Mouse (Mus musculus) heart, embryonic 13.5 days (tissue): Measurements from ENCODE around the gene Wdhd1. TPM values are rescaled to one million over a fixed set of nuclear protein-coding genes. Genes with fewer than 3 reads are reported as not detected.
A peak's percentile ranks its signal among the peaks of the same experiment; 100 is the strongest.

Experiments
- ATAC-seq: fragments of 200-750 bp; cut with Nextera tagmentation; 2 replicates; pipeline ENCODE4 v1.8.0; 2017; ENCODE audit warnings: moderate TSS enrichment; ENCODE audit not compliant: insufficient number of reproducible peaks, low FRiP score, low TSS enrichment; ENCODE audit errors: extremely low read depth
- H3K27ac ChIP-seq: fragments of 300-500 bp; sonication (generic); replicated peaks from 2 replicates; pipeline ENCODE4 v1.5.1; 2015; ENCODE audit warnings: moderate library complexity, mild to moderate bottlenecking, inconsistent platforms
- H3K27me3 ChIP-seq: fragments of 300-500 bp; sonication (generic); replicated peaks from 2 replicates; pipeline ENCODE4 v1.6.1; 2015; ENCODE audit warnings: mild to moderate bottlenecking, inconsistent platforms
- H3K36me3 ChIP-seq: fragments of 300-500 bp; sonication (generic); 2 replicates; pipeline ENCODE4 v1.6.1; 2015; ENCODE audit warnings: mild to moderate bottlenecking, inconsistent platforms
- H3K4me1 ChIP-seq: fragments of 300-500 bp; sonication (generic); 2 replicates; pipeline ENCODE4 v1.6.1; 2015; ENCODE audit warnings: inconsistent platforms
- H3K4me2 ChIP-seq: fragments of 300-500 bp; sonication (generic); 2 replicates; pipeline ENCODE4 v1.6.1; 2015; ENCODE audit warnings: inconsistent platforms, mild to moderate bottlenecking, moderate library complexity
- H3K4me3 ChIP-seq: fragments of 300-500 bp; sonication (generic); 2 replicates; pipeline ENCODE4 v1.5.1; 2015; ENCODE audit warnings: moderate library complexity, mild to moderate bottlenecking, inconsistent platforms
- H3K9ac ChIP-seq: fragments of 300-500 bp; sonication (generic); 2 replicates; pipeline ENCODE4 v1.6.1; 2015; ENCODE audit warnings: inconsistent platforms, mild to moderate bottlenecking, moderate library complexity
- H3K9me3 ChIP-seq: fragments of 300-500 bp; sonication (generic); 2 replicates; pipeline ENCODE4 v1.6.1; 2016; ENCODE audit warnings: inconsistent platforms
- WGBS: fragments of 180-500 bp; shearing (Covaris S2); methylation state at CpG from one replicate; pipeline ENCODE4 v1.1.7; 2015; ENCODE audit warnings: mixed read lengths; 5-methylcytosine and 5-hydroxymethylcytosine counted together
- polyA plus RNA-seq: library from polyadenylated mRNA; unstranded; fragments of >200 nt; fragmentation: Nextera tagmentation; extraction: Ambion mirVana; gene quantifications from 2 replicates; pipeline ENCODE4 v1.2.1, GENCODE M21; 2015

Wdhd1 gene
- polyA plus RNA-seq, 1 experiment from 2014 or later, result 16.4 TPM

DNA sequence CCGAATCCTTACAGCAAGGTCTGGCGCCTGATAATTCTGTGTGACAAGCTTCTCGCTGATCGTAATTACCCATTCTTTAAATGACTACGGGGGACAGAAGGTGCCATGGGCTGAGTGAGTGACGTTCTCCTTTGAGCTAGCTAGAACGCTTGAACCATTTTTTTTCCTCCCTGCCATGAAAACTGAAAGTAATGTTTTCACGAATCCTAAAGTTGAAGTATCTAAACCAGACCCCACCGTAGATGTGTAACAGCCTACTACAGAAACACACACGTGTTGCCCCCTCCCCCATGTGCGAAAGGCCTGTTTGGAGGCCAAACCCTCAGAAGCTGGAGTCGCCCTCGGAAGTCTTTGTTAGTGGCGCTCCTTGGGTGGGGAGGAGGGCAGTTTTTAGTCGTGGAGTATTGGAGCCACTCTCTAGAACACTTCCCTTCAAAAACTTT lies 22.2 kb upstream of the Wdhd1 start:
- H3K9ac ChIP-seq, result peak overlapping the region; percentile 99
- H3K4me1 ChIP-seq, result peaks cover 39% of the 10 kb centered on the region
- peak overlapping the region; percentile 98 for H3K4me3 ChIP-seq
- 0% methylated on average over 15 of the region's 15 CpGs for WGBS
- H3K36me3 ChIP-seq, result peaks cover 22% of the 10 kb centered on the region
- ATAC-seq, result no peak
- peak overlapping the region; percentile 78 for H3K4me2 ChIP-seq
- no peaks in the 10 kb centered on the region for H3K27me3 ChIP-seq
- peak overlapping the region; percentile 99 for H3K27ac ChIP-seq
- no peaks in the 10 kb centered on the region for H3K9me3 ChIP-seq

DNA sequence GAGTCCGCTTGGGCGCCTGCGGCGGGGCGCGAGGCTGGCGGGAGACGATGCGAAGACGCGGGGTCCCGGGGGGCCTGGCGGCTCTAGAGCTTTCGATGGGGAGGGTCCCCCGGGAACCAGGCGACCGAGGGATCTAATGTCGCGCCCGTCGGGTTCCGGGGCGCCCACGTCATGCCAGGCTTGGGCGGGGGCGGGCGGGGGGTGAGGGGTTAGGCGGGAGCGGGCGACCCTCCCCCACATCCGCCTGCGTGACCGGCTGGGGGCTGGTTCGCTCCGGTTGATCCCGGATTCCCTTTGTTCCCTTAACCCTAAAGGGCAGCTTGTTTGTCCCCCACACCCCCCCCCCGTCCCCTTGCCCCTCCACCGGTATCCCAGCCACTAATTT lies 21.7 kb upstream of the Wdhd1 start:
- H3K9ac ChIP-seq, result peak overlapping the region; percentile 99
- peak; percentile 70 for ATAC-seq

DNA sequence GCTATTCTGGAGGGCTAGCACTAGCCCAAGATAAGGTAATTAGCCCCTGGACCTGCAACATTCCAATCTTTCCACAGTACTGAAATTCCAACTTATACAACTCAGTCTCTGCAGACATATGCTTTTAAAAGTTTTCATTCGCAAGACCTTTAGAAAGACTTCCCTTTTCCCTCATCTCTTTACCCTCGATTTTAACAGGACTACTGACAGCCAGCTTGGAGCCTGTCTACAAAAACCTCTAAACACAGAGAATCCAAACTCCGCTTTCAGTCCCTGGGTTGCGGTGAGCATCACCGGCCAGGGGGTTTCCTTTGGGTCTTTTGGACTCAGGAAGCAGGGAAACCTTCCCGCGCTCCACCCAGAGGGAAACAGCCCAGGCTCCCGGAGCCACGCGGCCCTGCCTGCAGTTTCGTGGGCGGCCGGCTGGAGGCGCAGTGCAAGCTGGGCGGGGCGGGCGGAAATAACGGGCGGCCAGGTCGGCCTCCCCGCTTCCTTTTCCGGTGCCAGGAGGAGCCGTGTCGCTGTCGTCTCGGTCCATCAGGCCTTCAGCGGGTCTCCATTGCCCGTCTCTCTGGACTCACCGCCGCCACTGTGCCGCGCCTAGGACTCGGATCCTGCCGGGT lies 21.2 kb upstream of the Wdhd1 start, which contains the start of gene Mapk1ip1l:
Gene Mapk1ip1l, plus strand, starts transcription at position 482 of the 623 bp plus-strand sequence.
- H3K9me3 ChIP-seq, result no peaks in the 10 kb centered on the region
- ATAC-seq, result peak; percentile 72
- H3K4me3 ChIP-seq, result peak within 1 kb of the TSS; percentile 98
- peaks cover 34% of the 10 kb centered on the region for H3K4me1 ChIP-seq
- H3K27ac ChIP-seq, result peak within 1 kb of the TSS; percentile 99
- no peaks in the 10 kb centered on the region for H3K27me3 ChIP-seq
- H3K36me3 ChIP-seq, result peaks cover 16% of the 10 kb centered on the region; the same call in 1 of the 2 replicates
- peak within 1 kb of the TSS; percentile 78 for H3K4me2 ChIP-seq
- 1% methylated on average over 28 of the region's 34 CpGs for WGBS
- H3K9ac ChIP-seq, result peak within 1 kb of the TSS; percentile 99

More for the DNA sequence above, 21.7 kb upstream of the Wdhd1 start:
- H3K27me3 ChIP-seq, result no peaks in the 10 kb centered on the region
- H3K36me3 ChIP-seq, result peaks cover 21% of the 10 kb centered on the region
- peaks cover 39% of the 10 kb centered on the region for H3K4me1 ChIP-seq
- under 1% methylated on average over 37 of the region's 38 CpGs for WGBS
- peak overlapping the region; percentile 78 for H3K4me2 ChIP-seq
- peak overlapping the region; percentile 98 for H3K4me3 ChIP-seq
- H3K9me3 ChIP-seq, result no peaks in the 10 kb centered on the region
- peak overlapping the region; percentile 99 for H3K27ac ChIP-seq

DNA sequence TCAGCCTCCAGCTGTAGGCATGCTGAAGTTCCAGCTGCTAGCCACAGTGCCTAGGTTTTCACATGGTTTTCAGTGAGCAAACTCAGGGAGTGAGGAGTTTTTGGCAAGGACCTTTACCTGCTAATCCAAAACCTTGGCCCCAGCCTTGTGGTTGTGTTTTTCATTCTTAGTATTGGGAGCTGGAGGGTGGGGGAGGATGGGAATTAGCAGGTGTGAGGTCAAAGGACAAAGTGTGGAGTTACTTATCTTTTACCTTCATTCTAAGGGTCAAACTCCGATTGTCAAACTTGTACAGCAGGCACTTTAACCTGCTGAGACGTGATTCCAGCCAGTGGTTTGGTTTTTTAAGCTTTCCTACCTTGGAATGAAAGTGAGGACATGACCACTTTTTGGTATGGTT lies 19.6 kb upstream of the Wdhd1 start:
- H3K27ac ChIP-seq, result no peak overlapping the region
- 42% methylated on average over 2 of the region's 2 CpGs for WGBS
- H3K4me2 ChIP-seq, result no peak overlapping the region

DNA sequence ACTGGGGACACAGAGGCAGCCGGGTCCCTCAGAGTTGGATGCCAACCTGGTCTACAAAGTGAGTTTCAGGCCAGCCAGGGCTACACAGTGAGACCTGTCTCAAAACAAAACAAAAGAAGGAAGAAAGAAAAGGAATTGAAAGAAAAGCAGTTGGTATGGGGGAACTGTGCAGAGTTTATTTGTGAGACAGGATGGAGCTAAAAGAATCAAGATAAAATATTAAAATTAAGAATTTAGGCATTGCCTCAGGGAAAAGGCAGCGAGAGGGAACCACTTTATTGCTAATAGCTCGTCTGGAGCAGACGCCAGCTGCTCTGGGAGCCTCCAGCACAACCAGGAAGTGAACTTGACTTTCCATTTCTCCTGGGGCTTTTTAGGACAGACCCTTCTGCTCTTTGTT lies 17.5 kb upstream of the Wdhd1 start:
- Histone ChIP-seq H3K9me3 (no peaks in the 10 kb centered on the region), H3K27ac (no peak overlapping the region), H3K4me3 (no peak overlapping the region), H3K27me3 (no peaks in the 10 kb centered on the region), H3K4me2 (no peak overlapping the region), H3K36me3 (peaks cover 20% of the 10 kb centered on the region), H3K9ac (no peak overlapping the region), H3K4me1 (peaks cover 9% of the 10 kb centered on the region)
- 69% methylated on average over 4 of the region's 4 CpGs for WGBS
- ATAC-seq, result no peak

More for the DNA sequence above, 19.6 kb upstream of the Wdhd1 start:
- no peak overlapping the region for H3K9ac ChIP-seq
- no peak overlapping the region for H3K4me3 ChIP-seq
- peaks cover 10% of the 10 kb centered on the region; the same call in 1 of the 2 replicates for H3K36me3 ChIP-seq
- no peaks in the 10 kb centered on the region for H3K27me3 ChIP-seq
- H3K9me3 ChIP-seq, result no peaks in the 10 kb centered on the region
- peaks cover 28% of the 10 kb centered on the region for H3K4me1 ChIP-seq
- ATAC-seq, result no peak

DNA sequence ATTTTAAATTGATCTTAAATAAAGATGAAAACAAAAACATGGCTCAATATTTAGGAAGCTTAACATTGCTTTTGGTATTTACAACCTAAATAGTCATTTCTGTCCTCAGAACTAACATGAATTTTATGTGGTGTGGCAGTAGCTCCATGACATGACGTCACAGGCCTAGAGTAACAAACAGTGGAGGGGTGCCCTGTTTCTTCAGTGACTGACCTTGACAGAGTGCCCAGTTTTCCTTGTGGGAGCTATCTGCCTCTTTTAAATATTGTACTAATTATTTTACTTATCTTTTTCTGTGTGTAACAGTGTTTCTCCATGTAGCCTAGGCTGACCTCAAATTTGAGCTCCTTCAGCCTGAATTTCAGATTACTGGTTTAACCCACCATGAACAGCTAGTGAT lies 15.1 kb upstream of the Wdhd1 start:
- WGBS, result 74% methylated on average over 1 of the region's 1 CpGs
- H3K4me2 ChIP-seq, result no peak overlapping the region
- no peaks in the 10 kb centered on the region for H3K27me3 ChIP-seq
- H3K4me1 ChIP-seq, result no peaks in the 10 kb centered on the region
- no peak overlapping the region for H3K9ac ChIP-seq
- H3K9me3 ChIP-seq, result no peaks in the 10 kb centered on the region
- ATAC-seq, result no peak
- no peak overlapping the region for H3K4me3 ChIP-seq
- H3K36me3 ChIP-seq, result peaks cover 22% of the 10 kb centered on the region
- H3K27ac ChIP-seq, result no peak overlapping the region

DNA sequence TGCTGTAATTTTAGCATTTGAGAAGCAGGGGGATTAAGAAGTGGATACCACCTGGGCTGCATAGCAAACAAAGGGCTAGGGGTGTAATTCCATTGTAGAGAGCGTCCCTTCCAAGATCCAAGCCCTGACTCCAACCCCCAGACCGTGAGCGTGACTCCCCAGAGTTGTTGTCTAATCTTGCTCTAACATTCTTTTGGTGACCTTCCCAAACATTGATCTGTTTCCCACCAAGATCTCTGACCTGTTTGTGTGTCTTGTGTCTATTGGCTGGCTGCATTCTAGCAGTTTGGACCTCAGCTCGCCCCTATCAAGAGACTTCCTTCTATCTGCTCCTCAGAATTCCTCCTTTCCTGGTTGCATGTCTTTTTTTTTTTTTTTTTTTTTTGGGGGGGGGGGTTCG lies 10.4 kb upstream of the Wdhd1 start:
- 81% methylated on average over 4 of the region's 5 CpGs for WGBS
- H3K4me3 ChIP-seq, result no peak overlapping the region

DNA sequence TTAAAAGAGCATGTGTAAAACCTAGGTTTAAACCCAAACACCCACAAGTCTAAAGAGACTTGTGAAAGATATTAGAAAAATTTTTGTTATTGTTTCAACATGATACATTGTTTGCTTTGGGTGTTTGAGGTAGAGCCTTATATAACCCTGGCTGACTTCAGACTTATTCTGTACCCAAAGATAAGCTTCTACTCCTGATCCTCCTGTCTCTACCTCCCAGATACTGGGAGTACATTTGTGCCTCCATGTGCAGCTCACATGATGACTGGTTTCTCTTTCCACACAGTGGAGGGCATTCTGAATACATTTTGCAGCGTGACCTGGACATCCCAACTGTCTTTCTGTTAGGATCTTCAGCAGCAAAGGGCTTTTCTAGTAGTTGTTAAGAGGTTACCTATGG lies 9.6 kb upstream of the Wdhd1 start:
- 89% methylated on average over 1 of the region's 1 CpGs for WGBS
- peaks cover 18% of the 10 kb centered on the region for H3K4me1 ChIP-seq
- ATAC-seq, result no peak

More for the DNA sequence above, 10.4 kb upstream of the Wdhd1 start:
- no peak overlapping the region for H3K9ac ChIP-seq
- no peaks in the 10 kb centered on the region for H3K9me3 ChIP-seq
- H3K27me3 ChIP-seq, result no peaks in the 10 kb centered on the region
- no peak overlapping the region for H3K27ac ChIP-seq
- no peak for ATAC-seq
- H3K4me2 ChIP-seq, result no peak overlapping the region
- H3K4me1 ChIP-seq, result peaks cover 18% of the 10 kb centered on the region
- H3K36me3 ChIP-seq, result peaks cover 26% of the 10 kb centered on the region

DNA sequence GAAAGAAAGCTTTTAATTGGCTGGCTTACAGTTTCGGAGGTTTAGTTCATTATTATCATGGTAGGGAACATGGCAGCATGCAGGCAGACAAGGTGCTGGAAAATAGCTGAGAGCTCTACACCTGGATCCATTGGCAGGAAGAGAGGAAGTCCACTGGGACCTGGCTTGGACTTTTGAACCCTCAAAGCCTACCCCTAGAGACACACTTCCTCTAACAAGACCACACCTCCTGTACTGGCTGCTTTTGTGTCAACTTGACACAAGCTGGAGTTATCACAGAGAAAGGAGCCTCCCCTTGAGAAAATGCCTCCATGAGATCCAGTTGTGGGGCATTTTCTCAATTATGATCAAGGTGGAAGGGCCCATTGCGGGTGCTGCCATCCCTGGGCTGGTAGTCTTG lies 8.6 kb upstream of the Wdhd1 start:
- Histone ChIP-seq H3K4me3 (no peak overlapping the region), H3K9me3 (no peaks in the 10 kb centered on the region), H3K27ac (no peak overlapping the region), H3K9ac (no peak overlapping the region), H3K4me1 (peaks cover 18% of the 10 kb centered on the region), H3K36me3 (peaks cover 22% of the 10 kb centered on the region), H3K27me3 (no peaks in the 10 kb centered on the region), H3K4me2 (no peak overlapping the region)
- ATAC-seq, result no peak
- WGBS, result 97% methylated on average over 2 of the region's 2 CpGs

More for the DNA sequence above, 9.6 kb upstream of the Wdhd1 start:
- Histone ChIP-seq H3K4me3 (no peak overlapping the region), H3K36me3 (peaks cover 26% of the 10 kb centered on the region), H3K27ac (no peak overlapping the region), H3K9ac (no peak overlapping the region), H3K4me2 (no peak overlapping the region), H3K9me3 (no peaks in the 10 kb centered on the region), H3K27me3 (no peaks in the 10 kb centered on the region)

DNA sequence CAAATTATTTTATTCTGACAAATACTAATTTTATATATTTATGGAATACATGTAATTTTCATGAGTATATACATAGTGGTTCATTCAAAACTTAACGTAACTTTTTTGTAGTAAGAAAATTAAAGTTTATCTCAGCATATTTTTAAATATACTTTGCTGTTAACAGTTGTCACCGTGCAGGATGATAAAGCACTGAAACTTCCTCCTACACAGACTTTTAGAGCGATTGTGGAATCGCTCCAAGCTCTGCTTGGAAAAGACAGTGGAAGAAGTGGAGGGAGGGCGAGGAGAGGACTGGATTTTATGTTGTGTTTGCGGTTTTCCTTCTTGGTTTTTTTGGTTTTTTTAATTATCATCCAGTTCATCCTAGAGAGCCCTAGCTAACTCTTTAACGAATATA lies 6.9 kb upstream of the Wdhd1 start:
- no peak for ATAC-seq

DNA sequence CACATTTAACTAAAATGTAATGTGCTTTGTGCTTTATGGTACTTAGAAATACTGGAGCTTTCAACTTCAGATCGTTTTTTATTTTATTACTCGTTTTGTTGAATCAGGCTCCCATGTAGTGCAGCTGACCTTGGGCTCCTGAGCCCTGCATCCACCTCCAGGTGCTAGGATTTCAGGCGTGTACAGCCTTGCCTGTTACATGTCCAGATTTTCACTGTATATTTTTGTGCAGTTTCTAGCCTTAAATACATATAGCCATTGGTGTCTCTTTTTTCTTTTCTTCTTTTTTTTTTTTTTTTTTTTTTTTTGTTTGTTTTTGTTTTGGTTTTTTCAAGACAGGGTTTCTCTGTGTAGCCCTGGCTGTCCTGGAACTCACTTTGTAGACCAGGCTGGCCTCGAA lies 4.9 kb upstream of the Wdhd1 start:
- Histone ChIP-seq H3K9me3 (no peaks in the 10 kb centered on the region), H3K36me3 (peaks cover 13% of the 10 kb centered on the region; the same call in 1 of the 2 replicates), H3K27ac (no peak overlapping the region), H3K4me2 (no peak overlapping the region), H3K4me3 (no peak overlapping the region), H3K9ac (no peak overlapping the region), H3K27me3 (no peaks in the 10 kb centered on the region), H3K4me1 (peaks cover 25% of the 10 kb centered on the region)
- WGBS, result 92% methylated on average over 4 of the region's 4 CpGs
- no peak for ATAC-seq

More for the DNA sequence above, 6.9 kb upstream of the Wdhd1 start:
- WGBS, result 61% methylated on average over 7 of the region's 7 CpGs
- Histone ChIP-seq H3K27ac (no peak overlapping the region), H3K4me2 (no peak overlapping the region), H3K9me3 (no peaks in the 10 kb centered on the region), H3K27me3 (no peaks in the 10 kb centered on the region), H3K4me1 (peaks cover 18% of the 10 kb centered on the region), H3K4me3 (no peak overlapping the region), H3K36me3 (peaks cover 13% of the 10 kb centered on the region; the same call in 1 of the 2 replicates), H3K9ac (no peak overlapping the region)

DNA sequence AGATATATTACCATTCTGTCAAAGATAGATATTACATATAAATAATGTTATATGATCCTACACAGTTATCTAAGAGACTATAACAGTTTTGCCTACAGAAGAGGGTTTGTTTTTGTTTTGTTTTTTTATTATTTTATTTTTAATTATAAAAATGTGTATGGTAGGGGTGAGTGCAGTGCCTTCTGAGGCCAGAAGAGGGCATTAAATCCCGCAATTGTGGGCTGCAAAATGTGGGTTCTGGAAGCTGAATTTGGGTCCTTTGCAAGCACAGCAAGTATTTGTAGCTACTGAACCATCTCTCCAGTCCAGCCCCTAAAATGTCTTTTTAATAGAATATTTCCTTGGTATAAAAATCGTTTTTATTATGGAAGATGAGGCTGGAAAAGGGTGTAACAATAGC lies 2.4 kb upstream of the Wdhd1 start:
- Histone ChIP-seq H3K36me3 (peaks cover 13% of the 10 kb centered on the region; the same call in 1 of the 2 replicates), H3K27me3 (no peaks in the 10 kb centered on the region), H3K9ac (no peak overlapping the region), H3K4me1 (peaks cover 34% of the 10 kb centered on the region), H3K4me3 (no peak overlapping the region), H3K9me3 (no peaks in the 10 kb centered on the region), H3K27ac (no peak overlapping the region), H3K4me2 (no peak overlapping the region)
- ATAC-seq, result no peak
- WGBS, result 77% methylated on average over 2 of the region's 2 CpGs
